Mouse (Mus musculus): ENCODE results near the gene Psmg4. TPM values are rescaled to one million over a fixed set of nuclear protein-coding genes. Genes with fewer than 3 reads are reported as not detected.

Psmg4 gene
- 10 to 100 TPM; 41.5 to 42.5 TPM for total RNA-seq (2023)

GRCm38 (mm10) chr13:34162491-34163303, at the start of gene Psmg4:
Psmg4 (plus strand) TSS chr13:34162964.

GRCm38 (mm10) chr13:34130226-34130731, 32.5 kb upstream of the Psmg4 start, which contains the start of gene Tubb2b:
Tubb2b (minus strand) TSS chr13:34130466.

Other genes starting within 250 kb of the Psmg4 start
- gene Nqo2, start 198.3 kb upstream of the Psmg4 start, total RNA-seq (2023): 1 to 10 TPM; 3.4 to 3.9 TPM
- 10 to 100 TPM; 43.2 to 51.2 TPM for gene Ripk1, start 160.6 kb upstream of the Psmg4 start, total RNA-seq (2023)
- gene Serpinb6a, start 160.2 kb upstream of the Psmg4 start, total RNA-seq (2023): 10 to 100 TPM in 1 of 2 experiments, 1 to 10 TPM in 1; 8.0 to 19.1 TPM
- gene Bphl, start 125.4 kb upstream of the Psmg4 start, total RNA-seq (2023): 10 to 100 TPM; 10.9 to 11.8 TPM
- 10 to 100 TPM in 1 of 2 experiments, 1 to 10 TPM in 1; 7.2 to 10.1 TPM for gene Tubb2a, start 85.0 kb upstream of the Psmg4 start, total RNA-seq (2023)
- gene Tubb2b, start 32.5 kb upstream of the Psmg4 start, total RNA-seq (2023): 1 to 10 TPM; 2.9 to 5.0 TPM
- 1 to 10 TPM; 1.3 to 1.5 TPM for gene Slc22a23, start 182.2 kb downstream of the Psmg4 start, total RNA-seq (2023)

Measured in B cell, adult 67 days (primary cell).